Mouse (Mus musculus) hindbrain, embryonic 16.5 days (tissue): Measurements from ENCODE around the gene Zbp1. TPM values are rescaled to one million over a fixed set of nuclear protein-coding genes. Genes with fewer than 3 reads are reported as not detected.

Source experiments
- ATAC-seq: fragments of 200-750 bp; cut with Nextera tagmentation; 2 replicates; pipeline ENCODE4 v1.8.0; 2017; ENCODE audit warnings: moderate TSS enrichment, moderate library complexity
- H3K27ac ChIP-seq: fragments of 300-500 bp; sonication (generic); 2 replicates; pipeline ENCODE4 v1.5.1; 2014; ENCODE audit warnings: low read depth, mild to moderate bottlenecking, control low read depth, low read length, moderate library complexity
- H3K27me3 ChIP-seq: fragments of 300-500 bp; sonication (generic); replicated peaks from 2 replicates; pipeline ENCODE4 v1.6.1; 2014; ENCODE audit warnings: low read length; ENCODE audit not compliant: control insufficient read depth, insufficient read depth
- H3K36me3 ChIP-seq: fragments of 300-500 bp; sonication (generic); 2 replicates; pipeline ENCODE4 v1.6.1; 2014; ENCODE audit warnings: mild to moderate bottlenecking, low read length, moderate library complexity, mixed read lengths; ENCODE audit not compliant: control insufficient read depth, insufficient read depth
- H3K4me1 ChIP-seq: fragments of 300-500 bp; sonication (generic); 2 replicates; pipeline ENCODE4 v1.6.1; 2014; ENCODE audit warnings: low read depth, low read length; ENCODE audit not compliant: control insufficient read depth, insufficient read depth
- H3K4me2 ChIP-seq: fragments of 300-500 bp; sonication (generic); 2 replicates; pipeline ENCODE4 v1.6.1; 2014; ENCODE audit warnings: mild to moderate bottlenecking, low read length, control low read depth, moderate library complexity
- H3K4me3 ChIP-seq: fragments of 300-500 bp; sonication (generic); 2 replicates; pipeline ENCODE4 v1.5.1; 2014; ENCODE audit warnings: mild to moderate bottlenecking, low read length, control low read depth, moderate library complexity
- H3K9ac ChIP-seq: fragments of 300-500 bp; sonication (generic); 2 replicates; pipeline ENCODE4 v1.6.1; 2014; ENCODE audit warnings: low read depth, mild to moderate bottlenecking, control low read depth, low read length, moderate library complexity
- H3K9me3 ChIP-seq: fragments of 300-500 bp; sonication (generic); 2 replicates; pipeline ENCODE4 v1.6.1; 2014; ENCODE audit warnings: mild to moderate bottlenecking, low read length, moderate library complexity; ENCODE audit not compliant: control insufficient read depth
- WGBS: fragments of 180-500 bp; shearing (Covaris S2); extraction: QIAGEN DNeasy Blood & Tissue Kit; methylation state at CpG from one replicate; pipeline ENCODE4 v1.1.7; 2014; 5-methylcytosine and 5-hydroxymethylcytosine counted together
- polyA plus RNA-seq: library from polyadenylated mRNA; unstranded; fragments of >200 nt; fragmentation: Nextera tagmentation; extraction: Ambion mirVana; gene quantifications from 2 replicates; pipeline ENCODE4 v1.2.1, GENCODE M21; 2015

Zbp1 gene
- polyA plus RNA-seq, 1 experiment from 2014 or later, result not detected

- H3K4me3 ChIP-seq, result no peak overlapping the region
- H3K9ac ChIP-seq, result no peak overlapping the region
- no peaks in the 10 kb centered on the region for H3K27me3 ChIP-seq
- 61% methylated on average over 2 of the region's 2 CpGs for WGBS
- no peak overlapping the region for H3K4me2 ChIP-seq
- H3K27ac ChIP-seq, result no peak overlapping the region
- peaks cover 36% of the 10 kb centered on the region for H3K4me1 ChIP-seq
- no peaks in the 10 kb centered on the region for H3K9me3 ChIP-seq
- no peak for ATAC-seq
- no peaks in the 10 kb centered on the region for H3K36me3 ChIP-seq
Measured at GRCm38 (mm10) chr2:173170715-173171114, 48.0 kb downstream of the Zbp1 start.

- Histone ChIP-seq H3K27ac (no peak overlapping the region), H3K9ac (no peak overlapping the region), H3K27me3 (no peaks in the 10 kb centered on the region), H3K9me3 (no peaks in the 10 kb centered on the region), H3K4me1 (peaks cover 36% of the 10 kb centered on the region), H3K4me3 (no peak overlapping the region), H3K36me3 (no peaks in the 10 kb centered on the region), H3K4me2 (no peak overlapping the region)
- 73% methylated on average over 2 of the region's 2 CpGs for WGBS
- no peak for ATAC-seq
Measured at GRCm38 (mm10) chr2:173170081-173170480, 48.6 kb downstream of the Zbp1 start.

- no peak for ATAC-seq
- Histone ChIP-seq H3K4me2 (no peak overlapping the region), H3K9ac (no peak overlapping the region), H3K4me3 (no peak overlapping the region), H3K27ac (peak overlapping the region; percentile 44), H3K27me3 (no peaks in the 10 kb centered on the region), H3K36me3 (no peaks in the 10 kb centered on the region), H3K4me1 (peaks cover 25% of the 10 kb centered on the region), H3K9me3 (no peaks in the 10 kb centered on the region)
- WGBS, result 33% methylated on average over 5 of the region's 5 CpGs
Measured at GRCm38 (mm10) chr2:173168411-173168851, 50.3 kb downstream of the Zbp1 start.

- Histone ChIP-seq H3K36me3 (no peaks in the 10 kb centered on the region), H3K9me3 (no peaks in the 10 kb centered on the region), H3K27me3 (no peaks in the 10 kb centered on the region), H3K4me2 (no peak overlapping the region), H3K4me1 (peaks cover 5% of the 10 kb centered on the region; the same call in 1 of the 2 replicates), H3K27ac (no peak overlapping the region), H3K9ac (no peak overlapping the region), H3K4me3 (no peak overlapping the region)
- no peak for ATAC-seq
- WGBS, result 73% methylated on average over 10 of the region's 10 CpGs
Measured at GRCm38 (mm10) chr2:173165357-173165756, 53.4 kb downstream of the Zbp1 start.

GRCm38 (mm10) chr2:173164946-173165345 lies 53.8 kb downstream of the Zbp1 start:
- Histone ChIP-seq H3K4me2 (no peak overlapping the region), H3K4me3 (no peak overlapping the region), H3K9me3 (no peaks in the 10 kb centered on the region), H3K36me3 (no peaks in the 10 kb centered on the region), H3K27me3 (no peaks in the 10 kb centered on the region), H3K9ac (no peak overlapping the region), H3K27ac (no peak overlapping the region), H3K4me1 (peaks cover 5% of the 10 kb centered on the region; the same call in 1 of the 2 replicates)
- WGBS, result 73% methylated on average over 10 of the region's 10 CpGs
- ATAC-seq, result no peak

GRCm38 (mm10) chr2:173164358-173164757 lies 54.4 kb downstream of the Zbp1 start:
- Histone ChIP-seq H3K27me3 (no peaks in the 10 kb centered on the region), H3K9ac (no peak overlapping the region), H3K36me3 (no peaks in the 10 kb centered on the region), H3K9me3 (no peaks in the 10 kb centered on the region), H3K4me1 (peaks cover 7% of the 10 kb centered on the region; the same call in 1 of the 2 replicates), H3K4me3 (no peak overlapping the region), H3K4me2 (no peak overlapping the region), H3K27ac (no peak overlapping the region)
- no peak for ATAC-seq
- WGBS, result 75% methylated on average over 2 of the region's 2 CpGs

DNA sequence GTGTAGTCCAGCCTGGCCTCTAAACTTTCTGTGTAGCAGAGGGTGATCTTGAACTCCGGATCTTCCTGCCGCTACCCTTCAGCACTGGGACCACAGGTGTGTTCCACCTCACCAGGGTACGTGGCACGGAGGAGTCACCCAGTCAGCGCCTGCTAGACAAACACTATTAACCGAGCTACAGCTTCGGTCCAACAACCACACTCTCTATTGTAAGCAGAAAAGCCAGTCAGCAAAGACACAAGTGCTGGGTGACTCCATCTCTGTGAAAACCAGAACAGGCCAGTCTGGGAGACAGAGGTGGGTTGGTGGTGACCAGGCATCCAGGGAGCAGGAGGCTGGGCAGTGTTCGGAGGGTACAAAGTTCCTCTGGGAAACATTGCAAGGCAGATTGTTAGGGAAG lies 55.3 kb downstream of the Zbp1 start:
- ATAC-seq, result no peak
- Histone ChIP-seq H3K9ac (no peak overlapping the region), H3K4me3 (no peak overlapping the region), H3K36me3 (no peaks in the 10 kb centered on the region), H3K27ac (no peak overlapping the region), H3K9me3 (no peaks in the 10 kb centered on the region), H3K4me1 (peaks cover 6% of the 10 kb centered on the region; the same call in 1 of the 2 replicates), H3K27me3 (no peaks in the 10 kb centered on the region), H3K4me2 (no peak overlapping the region)
- 83% methylated on average over 8 of the region's 8 CpGs for WGBS

GRCm38 (mm10) chr2:173159354-173160311 lies 59.1 kb downstream of the Zbp1 start:
- 51% methylated on average over 24 of the region's 24 CpGs for WGBS
- Histone ChIP-seq H3K9ac (no peak overlapping the region), H3K9me3 (no peaks in the 10 kb centered on the region), H3K4me1 (peaks cover 3% of the 10 kb centered on the region; the same call in 1 of the 2 replicates), H3K27me3 (no peaks in the 10 kb centered on the region), H3K4me3 (no peak overlapping the region), H3K27ac (no peak overlapping the region), H3K4me2 (0 out of 2 replicates have a peak overlapping the region, but pooled peaks have one; percentile 24), H3K36me3 (no peaks in the 10 kb centered on the region)
- peak; percentile 86 for ATAC-seq

- H3K27ac ChIP-seq, result no peak overlapping the region
- no peak overlapping the region for H3K4me3 ChIP-seq
- no peaks in the 10 kb centered on the region for H3K27me3 ChIP-seq
- WGBS, result 91% methylated on average over 19 of the region's 19 CpGs
- H3K36me3 ChIP-seq, result no peaks in the 10 kb centered on the region
- no peak overlapping the region for H3K4me2 ChIP-seq
- ATAC-seq, result no peak
- no peak overlapping the region for H3K9ac ChIP-seq
- no peaks in the 10 kb centered on the region for H3K9me3 ChIP-seq
- peaks cover 3% of the 10 kb centered on the region; the same call in 1 of the 2 replicates for H3K4me1 ChIP-seq
Measured at GRCm38 (mm10) chr2:173158390-173159055, 60.2 kb downstream of the Zbp1 start.
